Mouse (Mus musculus): ENCODE data around the gene Tgoln1. TPM values are rescaled to one million over a fixed set of nuclear protein-coding genes. Genes with fewer than 3 reads are reported as not detected.

The Tgoln1 gene
- total and polyA plus RNA-seq, 3 experiments, result 22.6 to 33.6 (median 23.5) TPM

DNA sequence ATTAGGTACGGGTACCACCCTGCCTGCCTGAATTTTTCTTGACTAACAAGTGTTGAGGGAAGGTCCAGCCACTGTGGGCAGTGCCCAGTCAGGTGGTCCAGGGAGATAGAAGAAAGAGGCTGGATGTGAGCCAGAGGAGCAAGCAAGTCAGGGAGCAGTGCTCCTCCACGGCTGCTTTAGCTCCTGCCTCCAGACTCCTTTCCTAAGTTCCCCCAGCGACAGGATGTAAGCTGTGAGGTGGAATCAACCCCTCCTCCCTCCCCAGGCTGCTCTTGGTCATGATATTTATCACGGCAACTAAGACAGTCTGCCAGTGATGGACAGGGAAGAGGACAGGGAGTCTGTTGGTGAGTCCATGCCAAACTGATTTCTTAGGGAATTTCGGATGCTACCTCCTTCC lies 22.9 kb downstream of the Tgoln1 start:
- Histone ChIP-seq H3K36me3 (replicated peaks in 1 of 2; ENCODE audit: control insufficient read depth in 1 of 2, insufficient read depth in 1 of 2, low read length in 1 of 2) (peaks cover 0 to 35% of the 10 kb centered on the region in 2 experiments), H3K4me2 (ENCODE audit: insufficient read depth, low read depth, poor library complexity, severe bottlenecking) (no peak overlapping the region), H3K4me3 (replicated peaks in 1 of 3; ENCODE audit: low read depth in 2 of 3, low read length in 2 of 3, poor library complexity in 1 of 3) (no peak overlapping the region), H3K79me2 (replicated peaks; ENCODE audit: control insufficient read depth, extremely low read depth, insufficient read depth, poor library complexity, severe bottlenecking) (no peaks in the 10 kb centered on the region), H3K9ac (ENCODE audit: insufficient read depth, low read depth) (no peak overlapping the region), H3K4me1 (ENCODE audit: control insufficient read depth in 1 of 2, insufficient read depth in 2 of 2) (peaks cover 6 to 22% of the 10 kb centered on the region in 2 experiments), H3K9me3 (replicated peaks; ENCODE audit: low read length) (no peaks in the 10 kb centered on the region), H3K27me3 (replicated peaks) (no peaks in the 10 kb centered on the region), H3K27ac (ENCODE audit: insufficient read depth, low read depth) (no peak overlapping the region)
- TF ChIP-seq PAX5 (IDR thresholded peaks at IDR 0.05; ENCODE audit: low read length), result no peak
- TF ChIP-seq MAX (IDR thresholded peaks at IDR 0.05; ENCODE audit: low read length), result no peak
- TF ChIP-seq HCFC1 (IDR thresholded peaks at IDR 0.05; ENCODE audit: low read depth, low read length), result no peak
- no peak for TF ChIP-seq UBTF (IDR thresholded peaks at IDR 0.05; ENCODE audit: low read depth, low read length)
- no peak for TF ChIP-seq ZKSCAN1 (IDR thresholded peaks at IDR 0.05; ENCODE audit: borderline replicate concordance, low read depth, low read length)
- no peak for TF ChIP-seq MAFK (IDR thresholded peaks at IDR 0.05; ENCODE audit: insufficient replicate concordance, low read length)
- no peak for TF ChIP-seq JUND (conservative IDR thresholded peaks at IDR 0.05; ENCODE audit: low read depth, low read length)
- TF ChIP-seq MAZ (IDR thresholded peaks at IDR 0.05; ENCODE audit: low read depth, low read length), result no peak
- no peak for TF ChIP-seq NRF1 (IDR thresholded peaks at IDR 0.05; ENCODE audit: low read depth, low read length)
- TF ChIP-seq POLR2A (IDR thresholded peaks at IDR 0.05; ENCODE audit: low read depth, low read length), result no peak
- no peak for TF ChIP-seq MEF2A (IDR thresholded peaks at IDR 0.05; ENCODE audit: borderline replicate concordance, low read depth, low read length)
- TF ChIP-seq GABPA (IDR thresholded peaks at IDR 0.05; ENCODE audit: insufficient replicate concordance, low read depth, low read length), result no peak
- TF ChIP-seq NELFE (IDR thresholded peaks at IDR 0.05; ENCODE audit: low read depth, low read length), result no peak
- TF ChIP-seq EP300 (IDR thresholded peaks at IDR 0.05; ENCODE audit: low read length), result no peak
- no peak for TF ChIP-seq ZNF384 (IDR thresholded peaks at IDR 0.05; ENCODE audit: low read depth, low read length)
- in situ Hi-C loops (cut with MboI; ENCODE audit: low pct_ligation_motif_present, low pct_unique_long_range_greater_than_20kb, low sequenced_read_pairs) (no loop called here), dilution Hi-C loops (cut with MboI; ENCODE audit: extremely low pct_ligation_motif_present, extremely low pct_unique_long_range_greater_than_20kb, low sequenced_read_pairs) (no loop called here)
- no peak for DNase-seq (ENCODE audit: extremely low read depth)

DNA sequence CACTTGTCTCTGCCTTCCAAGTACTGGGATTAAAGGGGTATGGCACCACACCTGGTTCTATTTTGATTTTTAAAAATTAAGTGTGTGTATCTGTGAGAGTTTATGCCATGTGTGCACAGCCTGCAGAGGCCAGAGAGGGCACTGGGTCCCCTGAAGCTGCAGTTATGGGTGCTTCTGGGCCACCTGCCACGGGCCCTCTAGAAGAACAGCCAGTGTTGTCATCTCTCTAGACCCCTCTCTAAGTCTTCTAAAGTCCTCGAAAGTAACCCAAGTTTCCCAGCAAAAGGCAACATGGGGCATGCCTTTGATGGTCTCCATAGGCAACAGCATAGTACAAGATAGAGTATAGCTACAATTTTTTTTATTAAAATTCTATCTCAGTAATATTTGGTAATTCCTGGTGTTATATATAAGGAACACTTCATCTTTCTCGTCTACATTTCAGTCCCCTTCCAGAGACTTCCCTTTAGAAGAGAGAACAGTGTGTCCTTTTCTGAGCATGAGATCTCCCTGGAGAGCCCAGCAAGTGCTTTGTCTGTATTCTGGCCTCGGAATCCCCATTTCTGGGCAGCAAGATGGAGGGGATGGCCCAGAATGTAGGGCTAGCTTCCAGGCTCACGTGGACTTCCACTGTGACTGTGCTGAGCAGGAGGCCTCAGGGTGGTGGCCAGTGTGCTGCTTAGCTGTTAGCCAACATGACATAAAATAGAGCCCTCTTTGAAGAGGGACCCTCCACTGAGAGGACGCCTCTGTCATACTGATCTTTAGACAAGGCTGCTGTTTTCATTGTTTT lies 23.6 kb downstream of the Tgoln1 start:
- Histone ChIP-seq H3K4me3 (replicated peaks in 1 of 3; ENCODE audit: low read depth in 2 of 3, low read length in 2 of 3, poor library complexity in 1 of 3) (no peak overlapping the region), H3K36me3 (replicated peaks in 1 of 2; ENCODE audit: control insufficient read depth in 1 of 2, insufficient read depth in 1 of 2, low read length in 1 of 2) (peaks cover 0 to 36% of the 10 kb centered on the region in 2 experiments), H3K79me2 (replicated peaks; ENCODE audit: control insufficient read depth, extremely low read depth, insufficient read depth, poor library complexity, severe bottlenecking) (no peaks in the 10 kb centered on the region), H3K9me3 (replicated peaks; ENCODE audit: low read length) (no peaks in the 10 kb centered on the region), H3K4me2 (ENCODE audit: insufficient read depth, low read depth, poor library complexity, severe bottlenecking) (no peak overlapping the region), H3K27me3 (replicated peaks) (no peaks in the 10 kb centered on the region), H3K27ac (ENCODE audit: insufficient read depth, low read depth) (no peak overlapping the region), H3K4me1 (ENCODE audit: control insufficient read depth in 1 of 2, insufficient read depth in 2 of 2) (peaks cover 6 to 24% of the 10 kb centered on the region in 2 experiments), H3K9ac (ENCODE audit: insufficient read depth, low read depth) (no peak overlapping the region)
- in situ Hi-C loops (cut with MboI; ENCODE audit: low pct_ligation_motif_present, low pct_unique_long_range_greater_than_20kb, low sequenced_read_pairs), result no loop called here
- dilution Hi-C loops (cut with MboI; ENCODE audit: extremely low pct_ligation_motif_present, extremely low pct_unique_long_range_greater_than_20kb, low sequenced_read_pairs), result no loop called here
- DNase-seq (ENCODE audit: extremely low read depth), result no peak
- TF ChIP-seq MAZ (IDR thresholded peaks at IDR 0.05; ENCODE audit: low read depth, low read length) (no peak), TBP (conservative IDR thresholded peaks at IDR 0.05; ENCODE audit: low read depth, low read length) (no peak), ETS1 (conservative IDR thresholded peaks at IDR 0.05; ENCODE audit: low read depth, low read length) (no peak), MXI1 (IDR thresholded peaks at IDR 0.05; ENCODE audit: low read depth, low read length) (no peak), MAFK (IDR thresholded peaks at IDR 0.05; ENCODE audit: insufficient replicate concordance, low read length) (no peak), UBTF (IDR thresholded peaks at IDR 0.05; ENCODE audit: low read depth, low read length) (no peak), GABPA (IDR thresholded peaks at IDR 0.05; ENCODE audit: insufficient replicate concordance, low read depth, low read length) (no peak), PAX5 (IDR thresholded peaks at IDR 0.05; ENCODE audit: low read length) (no peak), TCF12 (IDR thresholded peaks at IDR 0.05; ENCODE audit: low read depth, low read length) (no peak), POLR2A (IDR thresholded peaks at IDR 0.05; ENCODE audit: low read depth, low read length) (no peak), ELF1 (IDR thresholded peaks at IDR 0.05; ENCODE audit: low read depth, low read length) (no peak), MAX (IDR thresholded peaks at IDR 0.05; ENCODE audit: low read length) (no peak), ZC3H11A (IDR thresholded peaks at IDR 0.05; ENCODE audit: low read depth, low read length) (no peak), SMC3 (IDR thresholded peaks at IDR 0.05; ENCODE audit: low read depth, low read length) (no peak)

Measured in CH12.LX (cell line).